Mouse (Mus musculus) cerebellum, postnatal 25 days (tissue): ENCODE data around the gene Dnajc21.
"Not testable (repeated sequence)": the region's sequence is repeated elsewhere in the genome, so short reads cannot be mapped to it uniquely, and the experiment has no call there.

Source experiments
- DNase-seq, 2 experiments: peaks; one replicate each; pipeline ENCODE4 v3.0.0; 2021; ENCODE audit warnings: mixed read lengths in 2 of 2

Dnajc21 gene

GRCm38 (mm10) chr15:10470151-10470831, at the start of gene Dnajc21:
Gene Dnajc21, minus strand, starts transcription at chr15:10470516.
- peak; percentile 92 to 95 for DNase-seq

GRCm38 (mm10) chr15:10515166-10515565, 44.9 kb upstream of the Dnajc21 start:
- no peak for DNase-seq

- DNase-seq = no peak
Observed at GRCm38 (mm10) chr15:10506099-10506498, 35.8 kb upstream of the Dnajc21 start.

- peak; percentile 26 to 39 for DNase-seq
Observed at GRCm38 (mm10) chr15:10500838-10501719, 30.8 kb upstream of the Dnajc21 start.

GRCm38 (mm10) chr15:10500035-10500434, 29.7 kb upstream of the Dnajc21 start:
- no peak for DNase-seq

GRCm38 (mm10) chr15:10499593-10499992, 29.3 kb upstream of the Dnajc21 start:
- no peak for DNase-seq

GRCm38 (mm10) chr15:10496696-10497095, 26.4 kb upstream of the Dnajc21 start:
- DNase-seq = not testable (repeated sequence)

- no peak for DNase-seq
Observed at GRCm38 (mm10) chr15:10495944-10496343, 25.6 kb upstream of the Dnajc21 start.

GRCm38 (mm10) chr15:10490101-10490500, 19.8 kb upstream of the Dnajc21 start:
- DNase-seq = no peak

GRCm38 (mm10) chr15:10487246-10487645, 16.9 kb upstream of the Dnajc21 start:
- no peak for DNase-seq

- no peak for DNase-seq
Observed at GRCm38 (mm10) chr15:10486365-10486839, 16.1 kb upstream of the Dnajc21 start.

- DNase-seq = peak; percentile 95
Observed at GRCm38 (mm10) chr15:10485484-10486364, 15.4 kb upstream of the Dnajc21 start, which contains the start of the genes Brix1 and Rad1. Gene Brix1, minus strand, starts transcription at chr15:10485947. Gene Rad1, plus strand, starts transcription at chr15:10486018.

GRCm38 (mm10) chr15:10470941-10471340, 625 bp upstream of the Dnajc21 start:
- no peak for DNase-seq

GRCm38 (mm10) chr15:10469641-10470150, 620 bp downstream of the Dnajc21 start:
- no peak for DNase-seq

- no peak for DNase-seq
Observed at GRCm38 (mm10) chr15:10468761-10469160, 1.6 kb downstream of the Dnajc21 start.

GRCm38 (mm10) chr15:10464678-10465077, 5.6 kb downstream of the Dnajc21 start:
- DNase-seq = no peak

- no peak for DNase-seq
Observed at GRCm38 (mm10) chr15:10463555-10463954, 6.8 kb downstream of the Dnajc21 start.

GRCm38 (mm10) chr15:10460986-10461385, 9.3 kb downstream of the Dnajc21 start:
- DNase-seq = no peak

GRCm38 (mm10) chr15:10447102-10447501, 23.2 kb downstream of the Dnajc21 start:
- no peak for DNase-seq

GRCm38 (mm10) chr15:10442275-10442674, 28.0 kb downstream of the Dnajc21 start:
- DNase-seq = no peak

- no peak for DNase-seq
Observed at GRCm38 (mm10) chr15:10441493-10441892, 28.8 kb downstream of the Dnajc21 start.

- peak in 1 of 2 experiments; percentile 14 for DNase-seq
Observed at GRCm38 (mm10) chr15:10439963-10440362, 30.4 kb downstream of the Dnajc21 start.
